Mouse (Mus musculus) WW6 (cell line): Measurements from ENCODE around the gene Edem1.

Source experiments
- DNase-seq: peaks from one replicate; pipeline ENCODE4 v3.0.0-alpha.2; 2013; ENCODE audit warnings: low read depth, low spot score

The Edem1 gene

DNA sequence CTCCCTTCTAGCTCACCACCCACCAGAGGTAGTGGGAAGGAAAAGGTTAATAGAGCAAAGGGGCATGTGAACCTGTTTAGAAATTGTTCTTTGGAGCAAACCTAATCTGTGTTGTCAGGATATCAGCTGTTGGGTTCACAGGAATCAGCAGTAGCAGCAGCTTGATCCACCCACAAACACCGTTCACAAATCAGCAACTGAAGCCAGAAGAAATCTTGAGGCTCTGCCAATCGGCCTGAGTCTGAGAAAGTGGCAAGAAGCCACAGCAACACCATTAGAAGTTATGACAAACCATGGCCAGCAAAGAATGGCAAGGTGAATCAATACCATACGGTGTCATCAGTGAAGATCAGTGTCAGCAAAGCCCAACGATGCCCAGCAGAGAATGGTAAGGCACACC is 42.8 kb downstream of the Edem1 start:
- no peak for DNase-seq

- no peak for DNase-seq
Observed at GRCm38 (mm10) chr6:108875344-108875743, 46.9 kb downstream of the Edem1 start.

GRCm38 (mm10) chr6:108876052-108876451 is 47.6 kb downstream of the Edem1 start:
- no peak for DNase-seq

GRCm38 (mm10) chr6:108876486-108876885 is 48.0 kb downstream of the Edem1 start:
- DNase-seq = no peak

DNA sequence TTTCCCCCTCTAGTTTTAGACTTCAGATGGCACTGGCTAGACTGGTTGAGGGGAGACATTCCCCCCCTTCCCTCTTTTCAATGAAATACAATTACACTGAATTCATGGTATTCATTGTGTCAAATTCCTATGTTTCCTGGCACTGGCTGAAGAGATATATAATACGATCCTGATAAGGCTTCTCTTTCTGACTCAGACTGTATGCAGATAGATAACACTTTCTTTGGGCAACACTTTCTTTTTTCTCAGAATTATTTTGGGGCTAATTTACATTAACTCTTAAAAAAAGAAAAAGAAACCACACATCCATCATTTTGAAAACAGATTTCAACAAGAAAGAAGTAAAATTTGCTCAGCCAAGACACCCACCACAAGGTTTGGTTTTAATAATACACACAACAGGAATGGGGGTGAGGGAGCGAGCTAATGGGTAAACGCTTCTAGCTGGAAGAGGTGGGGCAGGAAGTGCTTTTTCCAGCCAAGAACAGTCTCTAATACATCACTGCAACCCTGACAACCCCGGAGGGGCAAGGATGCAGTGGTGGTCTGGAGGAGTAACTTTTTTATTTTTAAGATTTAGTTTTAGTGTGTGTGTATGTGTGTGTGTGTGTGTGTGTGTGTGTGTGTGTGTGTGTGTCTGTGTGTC is 52.0 kb downstream of the Edem1 start:
- DNase-seq = no peak

GRCm38 (mm10) chr6:108881074-108881473 is 52.6 kb downstream of the Edem1 start:
- DNase-seq = no peak

DNA sequence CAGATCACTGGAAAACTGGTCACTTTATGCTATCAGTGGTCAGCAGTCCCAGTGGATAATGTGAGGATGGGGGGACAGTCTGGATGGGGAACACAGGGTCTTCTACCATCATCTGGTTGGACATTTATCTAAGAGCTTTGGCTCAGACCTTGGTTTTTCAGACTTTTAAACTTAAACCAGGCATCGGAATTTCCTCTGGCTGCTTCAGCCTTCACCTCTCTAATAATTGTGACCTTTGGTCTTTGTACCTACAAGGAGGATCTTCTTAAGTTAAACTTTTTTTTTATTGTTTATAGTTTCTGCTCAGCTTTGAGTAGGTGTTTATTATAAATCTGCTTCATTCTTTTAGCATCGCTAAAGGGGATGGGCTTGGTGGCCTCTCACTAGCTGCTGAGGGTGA is 55.4 kb downstream of the Edem1 start:
- no peak for DNase-seq

DNA sequence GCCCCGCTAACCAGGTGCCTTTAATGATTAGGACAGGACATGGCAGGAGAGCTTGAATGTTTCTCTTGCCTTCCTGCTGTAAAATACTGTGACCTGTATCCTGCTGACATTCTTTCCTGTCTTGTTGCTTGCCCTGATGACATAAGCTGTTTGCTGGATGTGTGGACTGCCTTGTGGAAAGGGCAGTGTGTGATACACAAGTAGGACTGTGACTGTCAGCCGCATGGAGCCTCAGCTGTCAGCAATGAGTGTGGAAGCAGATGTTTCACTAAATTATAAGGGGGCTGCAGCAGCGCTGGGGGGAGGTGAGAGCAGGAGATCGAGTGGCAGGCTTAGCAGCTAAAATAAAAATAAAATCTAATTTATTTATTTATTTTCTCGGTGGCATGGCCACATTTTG is 56.2 kb downstream of the Edem1 start:
- DNase-seq = no peak

DNA sequence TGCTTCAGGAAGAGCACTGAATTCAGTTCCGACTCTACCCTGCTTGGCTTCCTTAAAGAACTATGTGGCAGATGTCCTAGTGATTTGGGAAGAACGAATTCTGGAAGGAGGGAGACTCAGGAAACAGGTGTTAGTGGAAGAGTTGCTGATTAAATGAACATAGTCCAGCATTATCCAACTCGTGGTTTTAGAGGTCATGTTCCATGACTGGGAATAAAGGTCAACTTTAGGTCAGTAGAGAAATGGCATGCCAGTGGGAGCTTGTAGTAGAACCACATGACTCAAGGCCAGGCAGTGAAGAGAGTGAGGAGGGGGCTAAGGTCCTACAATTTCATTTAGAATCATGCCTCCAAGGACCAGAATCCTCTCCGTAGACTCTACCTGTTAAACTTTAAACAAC is 57.9 kb downstream of the Edem1 start:
- DNase-seq = no peak

DNA sequence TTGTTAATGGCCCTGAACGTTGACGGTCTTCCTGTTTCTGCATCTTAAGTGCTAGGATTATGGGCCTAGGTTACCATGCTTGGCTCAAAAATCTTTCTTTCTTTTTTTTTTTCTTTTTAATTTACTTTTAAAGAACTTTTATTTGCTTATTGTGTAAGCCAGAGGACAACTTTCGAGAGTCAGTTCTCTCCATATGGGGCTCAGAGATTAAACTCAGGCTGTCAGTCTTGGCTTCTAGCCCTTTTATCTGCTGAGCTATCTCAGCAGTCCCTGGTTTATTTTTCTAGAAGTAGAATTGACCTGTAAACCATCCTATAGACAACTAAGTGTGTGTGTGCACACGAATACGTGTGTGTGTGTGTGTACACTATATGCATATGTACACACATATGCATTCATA is 64.1 kb downstream of the Edem1 start:
- no peak for DNase-seq

DNA sequence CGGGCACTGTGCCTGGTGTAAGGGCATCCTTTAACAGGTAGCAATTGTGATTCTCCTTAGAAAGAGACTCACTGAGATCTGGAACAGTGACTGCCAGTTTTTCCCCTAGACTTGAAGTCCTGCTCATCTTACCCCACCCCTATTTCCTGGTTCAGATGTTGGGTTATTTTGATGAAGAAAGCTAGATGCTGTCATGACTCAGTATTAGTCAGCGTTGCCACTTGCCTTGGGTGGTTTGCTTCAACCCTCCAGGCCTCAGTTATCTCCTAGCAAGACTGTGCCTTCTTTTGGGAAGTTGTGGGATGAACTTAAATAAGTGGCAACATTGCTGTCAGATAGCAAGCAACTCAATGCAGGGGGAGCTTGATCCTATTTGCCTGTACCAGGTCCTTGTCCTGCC is 66.7 kb downstream of the Edem1 start:
- no peak for DNase-seq

DNA sequence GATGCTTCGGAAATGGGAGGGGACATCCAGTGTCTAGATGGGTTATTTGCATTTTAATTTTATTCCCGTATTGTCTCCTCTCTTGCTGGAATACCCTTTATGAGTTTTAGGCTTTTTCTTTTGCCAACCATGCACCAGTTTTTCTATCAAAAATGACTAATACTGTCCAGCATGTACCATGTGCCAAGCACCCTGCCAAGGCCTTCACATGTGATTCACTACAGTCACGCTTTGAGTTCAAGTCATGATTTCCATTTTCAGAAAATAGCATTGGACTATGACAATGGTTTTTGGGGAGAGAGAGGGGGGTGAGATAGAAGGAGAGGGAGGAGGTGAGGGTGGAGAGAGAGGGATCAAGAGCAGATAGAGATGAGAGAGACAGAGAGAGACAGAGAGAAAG is 67.5 kb downstream of the Edem1 start:
- no peak for DNase-seq

- no peak for DNase-seq
Observed at GRCm38 (mm10) chr6:108896525-108897087, 68.2 kb downstream of the Edem1 start.

DNA sequence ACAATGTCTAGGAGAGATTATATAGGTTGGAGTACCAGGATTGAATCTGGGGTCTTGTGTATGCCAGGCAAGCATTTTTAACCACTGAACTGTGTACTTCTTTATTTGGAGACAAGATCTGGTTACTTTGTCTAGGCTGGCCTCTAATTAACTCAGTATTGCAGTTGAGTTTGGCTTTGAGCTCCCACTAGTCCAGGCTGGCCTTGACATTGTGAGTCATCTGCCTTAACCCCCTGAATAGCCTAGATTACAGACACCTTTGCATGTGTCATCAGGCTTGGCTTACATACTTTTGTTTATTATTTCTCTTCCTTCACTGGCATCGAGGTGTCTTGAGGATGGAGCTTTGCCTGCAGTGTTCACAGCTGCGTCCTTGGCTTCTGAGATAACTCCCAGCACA is 70.8 kb downstream of the Edem1 start:
- no peak for DNase-seq

- DNase-seq = no peak
Observed at GRCm38 (mm10) chr6:108902124-108902523, 73.7 kb downstream of the Edem1 start.

- DNase-seq = no peak
Observed at GRCm38 (mm10) chr6:108903280-108903679, 74.8 kb downstream of the Edem1 start.

DNA sequence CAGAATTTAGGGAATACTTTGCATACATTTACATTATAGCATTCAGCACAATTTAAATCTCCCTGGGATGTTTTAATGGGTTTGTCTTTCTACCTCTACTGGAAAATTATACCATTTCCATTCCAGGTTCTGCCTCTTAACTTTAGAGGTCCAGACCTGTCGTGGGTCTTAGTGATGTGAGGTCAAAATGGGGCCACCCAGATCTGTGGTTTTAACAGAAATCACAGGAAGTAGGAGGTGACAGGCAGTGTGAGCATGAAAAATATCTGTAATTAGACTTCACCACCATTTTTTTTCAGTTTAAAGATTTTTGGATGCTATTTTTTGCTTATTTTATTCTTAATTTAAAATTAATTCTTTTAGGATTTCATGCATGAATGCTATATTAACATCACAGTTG is 78.1 kb downstream of the Edem1 start:
- no peak for DNase-seq
